Mouse (Mus musculus): Measurements from ENCODE around the gene Suv39h1. TPM values are rescaled to one million over a fixed set of nuclear protein-coding genes. Genes with fewer than 3 reads are reported as not detected.
"Not testable (repeated sequence)": the region's sequence is repeated elsewhere in the genome, so short reads cannot be mapped to it uniquely, and the experiment has no call there.

Suv39h1 gene
- polyA plus RNA-seq, 1 experiment from 2014 or later = 32.5 TPM

- Histone ChIP-seq H3K36me3 (ENCODE audit: insufficient read depth, low read length) (no peaks in the 10 kb centered on the region), H3K4me1 (replicated peaks; ENCODE audit: insufficient read depth, low read length) (no peaks in the 10 kb centered on the region), H3K4me2 (ENCODE audit: low read length) (no peak within 1 kb of the TSS), H3K27me3 (ENCODE audit: insufficient read depth, low read length) (no peaks in the 10 kb centered on the region), H3K4me3 (replicated peaks; ENCODE audit: low read depth, low read length) (no peak within 1 kb of the TSS), H3K9me3 (replicated peaks; ENCODE audit: low read length) (no peaks in the 10 kb centered on the region), H3K9ac (ENCODE audit: low read depth, low read length) (no peak within 1 kb of the TSS), H3K27ac (no peak within 1 kb of the TSS)
- 61% methylated on average over 2 of the region's 2 CpGs for WGBS
- ATAC-seq (replicated peaks; ENCODE audit: low FRiP score, low read depth) = no peak
- no peak for TF ChIP-seq CTCF (IDR thresholded peaks at IDR 0.05; ENCODE audit: low read depth)
- no peak for DNase-seq (ENCODE audit: low spot score)
Observed at GRCm38 (mm10) chrX:8018286-8018685, 56.3 kb downstream of the Suv39h1 start, which contains the start of gene Glod5. TSS of gene Glod5 (minus strand) at chrX:8018492.

- peak; percentile 79 for TF ChIP-seq CTCF (IDR thresholded peaks at IDR 0.05; ENCODE audit: low read depth)
- Histone ChIP-seq H3K4me3 (replicated peaks; ENCODE audit: low read depth, low read length) (no peak overlapping the region), H3K27me3 (ENCODE audit: insufficient read depth, low read length) (no peaks in the 10 kb centered on the region), H3K9ac (ENCODE audit: low read depth, low read length) (no peak overlapping the region), H3K27ac (no peak overlapping the region), H3K4me1 (replicated peaks; ENCODE audit: insufficient read depth, low read length) (no peaks in the 10 kb centered on the region), H3K36me3 (ENCODE audit: insufficient read depth, low read length) (no peaks in the 10 kb centered on the region), H3K9me3 (replicated peaks; ENCODE audit: low read length) (no peaks in the 10 kb centered on the region), H3K4me2 (ENCODE audit: low read length) (no peak overlapping the region)
- ATAC-seq (replicated peaks; ENCODE audit: low FRiP score, low read depth) (no peak), DNase-seq (ENCODE audit: low spot score) (peak; percentile 63)
- WGBS = 16% methylated on average over 5 of the region's 5 CpGs
Observed at GRCm38 (mm10) chrX:8017142-8017541, 57.4 kb downstream of the Suv39h1 start.

GRCm38 (mm10) chrX:8015675-8016074, 58.9 kb downstream of the Suv39h1 start:
- not testable (repeated sequence) for H3K27me3 ChIP-seq (ENCODE audit: insufficient read depth, low read length); H3K4me3 ChIP-seq (replicated peaks; ENCODE audit: low read depth, low read length); H3K4me2 ChIP-seq (ENCODE audit: low read length); DNase-seq (ENCODE audit: low spot score); H3K4me1 ChIP-seq (replicated peaks; ENCODE audit: insufficient read depth, low read length); ATAC-seq (replicated peaks; ENCODE audit: low FRiP score, low read depth); H3K27ac ChIP-seq; H3K9ac ChIP-seq (ENCODE audit: low read depth, low read length); H3K9me3 ChIP-seq (replicated peaks; ENCODE audit: low read length); H3K36me3 ChIP-seq (ENCODE audit: insufficient read depth, low read length)
- 24% methylated on average over 7 of the region's 7 CpGs for WGBS
- peak; percentile 47 for TF ChIP-seq CTCF (IDR thresholded peaks at IDR 0.05; ENCODE audit: low read depth)

GRCm38 (mm10) chrX:8013569-8014314, 60.8 kb downstream of the Suv39h1 start:
- Histone ChIP-seq H3K4me3 (replicated peaks; ENCODE audit: low read depth, low read length) (no peak overlapping the region), H3K27ac (no peak overlapping the region), H3K9me3 (replicated peaks; ENCODE audit: low read length) (no peaks in the 10 kb centered on the region), H3K4me1 (replicated peaks; ENCODE audit: insufficient read depth, low read length) (no peaks in the 10 kb centered on the region), H3K36me3 (ENCODE audit: insufficient read depth, low read length) (no peaks in the 10 kb centered on the region), H3K9ac (ENCODE audit: low read depth, low read length) (no peak overlapping the region), H3K27me3 (ENCODE audit: insufficient read depth, low read length) (no peaks in the 10 kb centered on the region), H3K4me2 (ENCODE audit: low read length) (no peak overlapping the region)
- no peak for ATAC-seq (replicated peaks; ENCODE audit: low FRiP score, low read depth)
- no peak for TF ChIP-seq CTCF (IDR thresholded peaks at IDR 0.05; ENCODE audit: low read depth)
- WGBS = 53% methylated on average over 7 of the region's 8 CpGs
- no peak for DNase-seq (ENCODE audit: low spot score)

GRCm38 (mm10) chrX:8013157-8013556, 61.4 kb downstream of the Suv39h1 start:
- Histone ChIP-seq H3K9ac (ENCODE audit: low read depth, low read length) (no peak overlapping the region), H3K4me2 (ENCODE audit: low read length) (no peak overlapping the region), H3K27ac (no peak overlapping the region), H3K27me3 (ENCODE audit: insufficient read depth, low read length) (no peaks in the 10 kb centered on the region), H3K4me1 (replicated peaks; ENCODE audit: insufficient read depth, low read length) (no peaks in the 10 kb centered on the region), H3K4me3 (replicated peaks; ENCODE audit: low read depth, low read length) (no peak overlapping the region), H3K9me3 (replicated peaks; ENCODE audit: low read length) (no peaks in the 10 kb centered on the region), H3K36me3 (ENCODE audit: insufficient read depth, low read length) (no peaks in the 10 kb centered on the region)
- no peak for DNase-seq (ENCODE audit: low spot score)
- ATAC-seq (replicated peaks; ENCODE audit: low FRiP score, low read depth) = no peak
- WGBS = 18% methylated on average over 2 of the region's 2 CpGs
- no peak for TF ChIP-seq CTCF (IDR thresholded peaks at IDR 0.05; ENCODE audit: low read depth)

Other genes starting within 250 kb of the Suv39h1 start
- 31.8 and 36.8 TPM in 2 replicates for gene Otud5, start 233.4 kb downstream of the Suv39h1 start, polyA plus RNA-seq (2015; fragmentation: Nextera tagmentation; extraction: Ambion mirVana)
- 6.2 and 7.8 TPM in 2 replicates for gene Pim2, start 196.5 kb downstream of the Suv39h1 start, polyA plus RNA-seq (2015; fragmentation: Nextera tagmentation; extraction: Ambion mirVana)
- gene Slc35a2, start 190.7 kb downstream of the Suv39h1 start, polyA plus RNA-seq (2015; fragmentation: Nextera tagmentation; extraction: Ambion mirVana) = 25.9 and 32.5 TPM in 2 replicates
- 99.7 and 108 TPM in 2 replicates for gene Pqbp1, start 175.5 kb downstream of the Suv39h1 start, polyA plus RNA-seq (2015; fragmentation: Nextera tagmentation; extraction: Ambion mirVana)
- 140 and 145 TPM in 2 replicates for gene Timm17b, start 175.4 kb downstream of the Suv39h1 start, polyA plus RNA-seq (2015; fragmentation: Nextera tagmentation; extraction: Ambion mirVana)
- gene Gm10491, start 166.9 kb downstream of the Suv39h1 start, polyA plus RNA-seq (2015; fragmentation: Nextera tagmentation; extraction: Ambion mirVana) = not detected in 2 replicates
- gene Gm10490, start 165.2 kb downstream of the Suv39h1 start, polyA plus RNA-seq (2015; fragmentation: Nextera tagmentation; extraction: Ambion mirVana) = not detected in 2 replicates
- 0.41 and 0.59 TPM in 2 replicates for gene Pcsk1n, start 154.9 kb downstream of the Suv39h1 start, polyA plus RNA-seq (2015; fragmentation: Nextera tagmentation; extraction: Ambion mirVana)
- gene Eras, start 146.2 kb downstream of the Suv39h1 start, polyA plus RNA-seq (2015; fragmentation: Nextera tagmentation; extraction: Ambion mirVana) = not detected in 2 replicates
- 39.4 and 44.4 TPM in 2 replicates for gene Hdac6, start 126.9 kb downstream of the Suv39h1 start, polyA plus RNA-seq (2015; fragmentation: Nextera tagmentation; extraction: Ambion mirVana)
- gene Gata1, start 96.7 kb downstream of the Suv39h1 start, polyA plus RNA-seq (2015; fragmentation: Nextera tagmentation; extraction: Ambion mirVana) = 0.08 and 0.09 TPM in 2 replicates
- gene Glod5, start 56.3 kb downstream of the Suv39h1 start, polyA plus RNA-seq (2015; fragmentation: Nextera tagmentation; extraction: Ambion mirVana) = 3.1 and 3.2 TPM in 2 replicates
- 0.16 and 0.28 TPM in 2 replicates for gene Was, start 15.7 kb upstream of the Suv39h1 start, polyA plus RNA-seq (2015; fragmentation: Nextera tagmentation; extraction: Ambion mirVana)
- 17.9 and 19.5 TPM in 2 replicates for gene Wdr13, start 58.1 kb upstream of the Suv39h1 start, polyA plus RNA-seq (2015; fragmentation: Nextera tagmentation; extraction: Ambion mirVana)
- 766 and 794 TPM in 2 replicates for gene Rbm3, start 71.1 kb upstream of the Suv39h1 start, polyA plus RNA-seq (2015; fragmentation: Nextera tagmentation; extraction: Ambion mirVana)
- 9.6 and 10.4 TPM in 2 replicates for gene Tbc1d25, start 101.4 kb upstream of the Suv39h1 start, polyA plus RNA-seq (2015; fragmentation: Nextera tagmentation; extraction: Ambion mirVana)
- gene Ebp, start 118.8 kb upstream of the Suv39h1 start, polyA plus RNA-seq (2015; fragmentation: Nextera tagmentation; extraction: Ambion mirVana) = 50.9 and 54.2 TPM in 2 replicates
- gene Porcn, start 131.8 kb upstream of the Suv39h1 start, polyA plus RNA-seq (2015; fragmentation: Nextera tagmentation; extraction: Ambion mirVana) = 7.7 and 8.9 TPM in 2 replicates
- gene Ftsj1, start 177.6 kb upstream of the Suv39h1 start, polyA plus RNA-seq (2015; fragmentation: Nextera tagmentation; extraction: Ambion mirVana) = 27.7 and 29.2 TPM in 2 replicates
- 0.42 and 0.93 TPM in 2 replicates for gene Slc38a5, start 196.4 kb upstream of the Suv39h1 start, polyA plus RNA-seq (2015; fragmentation: Nextera tagmentation; extraction: Ambion mirVana)

Measured in kidney, postnatal 0 days (tissue).